Mouse (Mus musculus) cerebellum, postnatal 25 days (tissue): ENCODE measurements around the gene Naa35.
A peak's percentile ranks its signal among the peaks of the same experiment; 100 is the strongest.

Experiments used
- DNase-seq, 2 experiments: peaks; one replicate each; pipeline ENCODE4 v3.0.0; 2021; ENCODE audit warnings: mixed read lengths in 2 of 2

Gene Naa35

GRCm38 (mm10) chr13:59642818-59643217, 57.8 kb downstream of the Naa35 start:
- DNase-seq: no peak

GRCm38 (mm10) chr13:59645491-59645890, 60.4 kb downstream of the Naa35 start:
- DNase-seq: no peak

GRCm38 (mm10) chr13:59646674-59647244, 61.7 kb downstream of the Naa35 start:
- DNase-seq: no peak

- DNase-seq: no peak
These were observed 62.4 kb downstream of the Naa35 start for GRCm38 (mm10) chr13:59647484-59647883.

GRCm38 (mm10) chr13:59648598-59648997, 63.5 kb downstream of the Naa35 start:
- DNase-seq: peak; percentile 75 to 76

GRCm38 (mm10) chr13:59649781-59650180, 64.7 kb downstream of the Naa35 start:
- no peak for DNase-seq

- DNase-seq: no peak
These were observed 67.6 kb downstream of the Naa35 start for GRCm38 (mm10) chr13:59652651-59653050.

- DNase-seq: no peak
These were observed 68.1 kb downstream of the Naa35 start for GRCm38 (mm10) chr13:59653136-59653535.

- DNase-seq: no peak
These were observed 69.4 kb downstream of the Naa35 start for GRCm38 (mm10) chr13:59654465-59654864.

GRCm38 (mm10) chr13:59655718-59656315, 70.8 kb downstream of the Naa35 start:
- DNase-seq: no peak

- no peak for DNase-seq
These were observed 71.3 kb downstream of the Naa35 start for GRCm38 (mm10) chr13:59656316-59656832.

- DNase-seq: no peak
These were observed 71.9 kb downstream of the Naa35 start for GRCm38 (mm10) chr13:59656975-59657388.

GRCm38 (mm10) chr13:59657781-59658180, 72.7 kb downstream of the Naa35 start:
- DNase-seq: no peak

GRCm38 (mm10) chr13:59660371-59660770, 75.3 kb downstream of the Naa35 start:
- DNase-seq: no peak

GRCm38 (mm10) chr13:59661387-59661786, 76.3 kb downstream of the Naa35 start:
- DNase-seq: no peak

GRCm38 (mm10) chr13:59661966-59662365, 76.9 kb downstream of the Naa35 start:
- no peak for DNase-seq

GRCm38 (mm10) chr13:59663939-59664712, 79.1 kb downstream of the Naa35 start:
- DNase-seq: no peak

GRCm38 (mm10) chr13:59667763-59668162, 82.7 kb downstream of the Naa35 start:
- no peak for DNase-seq

GRCm38 (mm10) chr13:59668501-59669093, 83.5 kb downstream of the Naa35 start:
- DNase-seq: peak in 1 of 2 experiments; percentile 26

- DNase-seq: no peak
These were observed 84.9 kb downstream of the Naa35 start for GRCm38 (mm10) chr13:59669946-59670345.

GRCm38 (mm10) chr13:59671521-59671920, 86.5 kb downstream of the Naa35 start:
- DNase-seq: no peak

- DNase-seq: no peak
These were observed 87.2 kb downstream of the Naa35 start for GRCm38 (mm10) chr13:59672248-59672647.

- DNase-seq: no peak
These were observed 88.5 kb downstream of the Naa35 start for GRCm38 (mm10) chr13:59673597-59673996.
